Mouse (Mus musculus) ES-E14 (cell line): ENCODE results near the gene Sytl3.
"Not testable (repeated sequence)": the region's sequence is repeated elsewhere in the genome, so short reads cannot be mapped to it uniquely, and the experiment has no call there.

Experiments
- CHD2 ChIP-seq: IDR thresholded peaks from 2 replicates; pipeline ENCODE4 v1.6.1; 2014; ENCODE audit warnings: mild to moderate bottlenecking, low read depth, low read length, inconsistent platforms
- HCFC1 ChIP-seq: IDR thresholded peaks from 2 replicates; pipeline ENCODE4 v1.6.1; 2012; ENCODE audit warnings: low read length, inconsistent platforms, borderline replicate concordance; ENCODE audit not compliant: insufficient read depth
- MAFK ChIP-seq: IDR thresholded peaks from 2 replicates; pipeline ENCODE4 v1.6.1; 2014; ENCODE audit warnings: mild to moderate bottlenecking, low read depth, low read length, inconsistent platforms; ENCODE audit not compliant: insufficient read depth
- ZC3H11A ChIP-seq: IDR thresholded peaks from 2 replicates; pipeline ENCODE4 v1.6.1; 2012; ENCODE audit warnings: low read depth, mild to moderate bottlenecking, inconsistent platforms, low read length, borderline replicate concordance
- ZNF384 ChIP-seq: IDR thresholded peaks from 2 replicates; pipeline ENCODE4 v1.6.1; 2012; ENCODE audit warnings: low read depth, low read length, inconsistent platforms

DNA sequence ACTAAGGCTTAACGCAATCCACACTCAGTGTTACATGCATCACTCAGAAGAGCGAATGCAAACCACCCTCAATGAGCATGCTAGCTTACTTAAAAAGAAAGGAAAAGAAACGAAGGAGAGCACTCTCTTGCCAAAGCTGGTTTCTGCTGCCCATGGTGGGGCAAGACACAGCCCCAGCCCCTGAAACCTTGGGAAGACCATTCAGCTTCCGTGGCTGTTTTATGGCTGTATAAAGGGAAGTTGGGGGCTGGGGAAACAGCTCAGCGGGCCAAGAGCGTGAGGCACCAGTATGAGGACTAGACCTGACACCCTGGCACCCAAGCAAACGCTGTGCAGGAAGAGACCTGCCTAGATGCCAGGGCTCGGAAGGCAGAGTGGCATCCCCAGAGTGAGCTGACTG is 20.4 kb upstream of the Sytl3 start:
- TF ChIP-seq HCFC1, MAFK, ZNF384, CHD2, ZC3H11A: not testable (repeated sequence)
